In genomic region chr6:50646659-50647058, GRCm38 (mm10) we compare ENCODE assay signal across 12 mouse cellular contexts. TPM values are rescaled to one million over a fixed set of nuclear protein-coding genes. Genes with fewer than 3 reads are reported as not detected.
"Had no signal": no experiment of that assay in that cellular context is flagged by ENCODE, and none has a peak within 500 bp of the region (broad histone marks: within the 10 kb centered on the region; RNA-seq: fewer than 3 reads in every experiment).

No protein-coding gene starts in this region.

- DNase-seq: kidney, postnatal 4 days; lung, embryonic 14.5 days; lung, postnatal 10 days; lung, postnatal 4 days; midbrain, embryonic 14.5 days; thymus, adult 18-20 months; thymus, postnatal 14 days had no signal

RNA-seq across cellular contexts. Expression of gene Npvf, which starts 7.6 kb away (rescaled TPM):
- total RNA-seq: layer of hippocampus, adult 8-10 months; layer of hippocampus, postnatal 14 days; left cerebral cortex, adult 2 months; left cerebral cortex, postnatal 14 days; megakaryocyte, adult 5-6 weeks had no signal
